ENCODE assay signal across 11 mouse cellular contexts in the genomic region with DNA sequence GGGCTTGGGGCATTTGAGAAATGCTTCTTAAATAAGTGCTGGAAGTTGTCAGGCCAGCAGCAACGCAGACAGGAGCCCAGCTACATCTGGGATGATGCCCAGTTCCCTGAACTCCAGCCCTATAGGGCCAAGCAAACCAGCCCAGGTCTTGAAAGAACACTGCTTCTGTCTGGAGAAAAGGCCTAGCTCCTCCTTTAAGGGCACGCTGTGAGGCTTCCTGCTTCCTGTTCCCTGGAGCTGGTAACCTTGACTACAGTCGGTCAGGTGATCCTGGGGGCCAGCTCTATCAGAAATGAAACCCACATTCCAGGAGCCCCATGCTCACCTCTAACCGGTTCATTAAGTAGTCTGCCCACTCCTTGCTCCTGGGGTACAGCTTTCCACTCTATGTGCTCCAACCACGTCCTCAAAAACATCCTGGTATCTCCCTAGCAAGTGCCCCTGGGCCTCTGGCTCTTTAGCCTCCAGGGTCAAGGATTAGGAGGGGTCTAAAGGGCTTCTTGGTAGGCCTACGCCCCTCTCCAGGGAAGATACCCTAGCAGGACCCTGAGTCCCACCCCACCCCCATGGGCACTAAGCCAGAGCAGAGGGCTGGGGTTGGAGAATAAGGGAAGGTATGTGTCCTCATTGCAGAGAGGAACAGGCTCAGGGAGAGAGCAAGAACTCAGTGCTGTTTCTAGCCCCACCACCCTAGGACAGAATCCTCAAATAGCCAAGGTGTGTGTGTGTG. TPM values are rescaled to one million over a fixed set of nuclear protein-coding genes. Genes with fewer than 3 reads are reported as not detected.
DNase-seq lines count a peak whose midpoint lies in the region; TF ChIP-seq lines count a peak whose summit lies in the region.
"Had no signal": no experiment of that assay in that cellular context is flagged by ENCODE, and none has a peak within 500 bp of the region (broad histone marks: within the 10 kb centered on the region; RNA-seq: fewer than 3 reads in every experiment).

No protein-coding gene starts in this region.

- DNase-seq in kidney, adult 9 months = peak; percentile 27
- DNase-seq in kidney, adult 11 months = no peak
- DNase-seq in 416B (ENCODE audit: low read depth) (peak; percentile 82), CH12.LX (ENCODE audit: extremely low read depth) (peak; percentile 29)
- DNase-seq in induced T-regulatory cell, adult 2 months (ENCODE audit: low read depth) = peak; percentile 44
- DNase-seq in gastrocnemius, postnatal 36 days = no peak
- no peak for DNase-seq in urinary bladder, postnatal 14 days (ENCODE audit: low spot score)

- no peak for TF ChIP-seq CTCF in CH12.LX (conservative IDR thresholded peaks at IDR 0.05 in 1 of 2, IDR thresholded peaks at IDR 0.05 in 1 of 2; ENCODE audit: low read depth in 2 of 2, low read length in 2 of 2)

- peaks cover 15 to 40% of the 10 kb centered on the region in 2 experiments for H3K4me1 ChIP-seq in CH12.LX (ENCODE audit: control insufficient read depth in 1 of 2, insufficient read depth in 2 of 2)

- no peak overlapping the region for H3K4me3 ChIP-seq in CH12.LX (replicated peaks in 1 of 3; ENCODE audit: low read depth in 2 of 3, low read length in 2 of 3, poor library complexity in 1 of 3)
- H3K4me3 ChIP-seq: liver, embryonic 15.5 days; stomach, embryonic 15.5 days had no signal

- peaks cover 8 to 12% of the 10 kb centered on the region in 2 experiments for H3K36me3 ChIP-seq in CH12.LX (replicated peaks in 1 of 2; ENCODE audit: control insufficient read depth in 1 of 2, insufficient read depth in 1 of 2, low read length in 1 of 2)

- no peaks in the 10 kb centered on the region for H3K27me3 ChIP-seq in CH12.LX (replicated peaks)
- H3K27me3 ChIP-seq: liver, embryonic 15.5 days; stomach, embryonic 15.5 days had no signal

- dilution Hi-C loops in CH12.LX (cut with MboI; ENCODE audit: extremely low pct_ligation_motif_present, extremely low pct_unique_long_range_greater_than_20kb, low sequenced_read_pairs) = no loop called here

- no peak overlapping the region for H3K27ac ChIP-seq in CH12.LX (ENCODE audit: insufficient read depth, low read depth)
- H3K27ac ChIP-seq: liver, embryonic 15.5 days; stomach, embryonic 15.5 days had no signal

- H3K4me2 ChIP-seq in CH12.LX (ENCODE audit: insufficient read depth, low read depth, poor library complexity, severe bottlenecking) = no peak overlapping the region
- H3K4me2 ChIP-seq: liver, embryonic 15.5 days; stomach, embryonic 15.5 days had no signal

- in situ Hi-C loops in CH12.LX (cut with MboI; ENCODE audit: low pct_ligation_motif_present, low pct_unique_long_range_greater_than_20kb, low sequenced_read_pairs) = no loop called here

- no peak for TF ChIP-seq RAD21 in CH12.LX (IDR thresholded peaks at IDR 0.05; ENCODE audit: low read depth, low read length)

- TF ChIP-seq POLR2A in CH12.LX (IDR thresholded peaks at IDR 0.05; ENCODE audit: low read depth, low read length) = no peak

- no peak for TF ChIP-seq EP300 in CH12.LX (IDR thresholded peaks at IDR 0.05; ENCODE audit: low read length)

- no peak overlapping the region for H3K9ac ChIP-seq in CH12.LX (ENCODE audit: insufficient read depth, low read depth)
- H3K9ac ChIP-seq: liver, embryonic 15.5 days; stomach, embryonic 15.5 days had no signal

- intact Hi-C loops in gastrocnemius, postnatal 36 days (cut with DNase I) = no loop called here

- no peaks in the 10 kb centered on the region for H3K9me3 ChIP-seq in CH12.LX (replicated peaks; ENCODE audit: low read length)
- H3K9me3 ChIP-seq: liver, embryonic 15.5 days; stomach, embryonic 15.5 days had no signal

- peaks cover 8% of the 10 kb centered on the region; the same call in 1 of the 2 replicates for H3K79me2 ChIP-seq in CH12.LX (replicated peaks; ENCODE audit: control insufficient read depth, extremely low read depth, insufficient read depth, poor library complexity, severe bottlenecking)

TF ChIP-seq in CH12.LX, 34 proteins besides CTCF, POLR2A, EP300 and RAD21:
- TF ChIP-seq CHD1 (IDR thresholded peaks at IDR 0.05; ENCODE audit: low read depth, low read length) (no peak), ELF1 (IDR thresholded peaks at IDR 0.05; ENCODE audit: low read depth, low read length) (peak; percentile 37; the same call in 1 of the 2 replicates)
TF ChIP-seq in CH12.LX: peak in this region for 1.

RNA-seq across cellular contexts. Expression of a gene that starts 2.5 kb away (rescaled TPM):
- total RNA-seq in CH12.LX (2012; rRNA removed) (36.8 and 37.4 TPM in 2 replicates), CH12.LX (2014; rRNA removed) (31.9 and 34.3 TPM in 2 replicates)
- 37.0 and 40.4 TPM in 2 replicates for polyA plus RNA-seq in CH12.LX (2012; ENCODE audit: insufficient read length, low read depth)
- total RNA-seq in gastrocnemius, postnatal 36 days (2021) = 10 to 100 TPM; 75.3 to 83.6 TPM

RNA-seq across cellular contexts. Expression of a gene that starts 3.5 kb away (rescaled TPM):
- total RNA-seq in CH12.LX (2012; rRNA removed) (1.2 and 2.7 TPM in 2 replicates), CH12.LX (2014; rRNA removed) (1.2 TPM in 2 replicates)
- 1.7 and 2.0 TPM in 2 replicates for polyA plus RNA-seq in CH12.LX (2012; ENCODE audit: insufficient read length, low read depth)
- total RNA-seq in gastrocnemius, postnatal 36 days (2021) = 1 to 10 TPM; 1.4 to 1.5 TPM

RNA-seq across cellular contexts. Expression of a gene that starts 4.3 kb away (rescaled TPM):
- total RNA-seq in CH12.LX (2012; rRNA removed) (not detected in 2 replicates), CH12.LX (2014; rRNA removed) (not detected in 2 replicates)
- not detected in 2 replicates for polyA plus RNA-seq in CH12.LX (2012; ENCODE audit: insufficient read length, low read depth)
- not detected for total RNA-seq in gastrocnemius, postnatal 36 days (2021)
- total RNA-seq: heart, postnatal 25 days had no signal
- polyA plus RNA-seq: cerebellum, adult 2 months; liver, embryonic 15.5 days; stomach, embryonic 15.5 days had no signal

RNA-seq across cellular contexts. Expression of a gene that starts 28.2 kb away (rescaled TPM):
- 0.29 TPM in 1 of 2 replicates, not detected in the other for total RNA-seq in CH12.LX (2012; rRNA removed)
- 0.46 TPM in 1 of 2 replicates, not detected in the other for total RNA-seq in CH12.LX (2014; rRNA removed)
- polyA plus RNA-seq in CH12.LX (2012; ENCODE audit: insufficient read length, low read depth) = 0.37 and 0.40 TPM in 2 replicates
- under 1 TPM in 1 of 2 experiments, not detected in 1; 0.39 TPM for total RNA-seq in gastrocnemius, postnatal 36 days (2021)

RNA-seq across cellular contexts. Expression of a gene that starts 37.1 kb away (rescaled TPM):
- total RNA-seq in CH12.LX (2012; rRNA removed) (13.6 and 15.1 TPM in 2 replicates), CH12.LX (2014; rRNA removed) (13.5 and 16.2 TPM in 2 replicates)
- 9.5 and 13.9 TPM in 2 replicates for polyA plus RNA-seq in CH12.LX (2012; ENCODE audit: insufficient read length, low read depth)
- total RNA-seq in gastrocnemius, postnatal 36 days (2021) = 10 to 100 TPM; 13.4 to 13.6 TPM

Comparison
In these comparisons a context has a peak if more than half of its experiments do, and no peak if none do; other contexts are left out.
1. DNase-seq: peak in kidney, adult 9 months (single experiment), 416B (single experiment), CH12.LX (single experiment) and induced T-regulatory cell, adult 2 months (single experiment); none in kidney, adult 11 months (single experiment), gastrocnemius, postnatal 36 days (0 of 2) and urinary bladder, postnatal 14 days (single experiment).